Mouse (Mus musculus): ENCODE results near the gene Per2. TPM values are rescaled to one million over a fixed set of nuclear protein-coding genes. Genes with fewer than 3 reads are reported as not detected.

Per2 gene
- polyA plus RNA-seq, 1 experiment, result 18.1 TPM

- WGBS, result 48% methylated on average over 5 of the region's 5 CpGs
- no peaks in the 10 kb centered on the region for H3K27me3 ChIP-seq (ENCODE audit: control insufficient read depth, insufficient read depth, low read length)
- TF ChIP-seq CTCF (IDR thresholded peaks at IDR 0.05; ENCODE audit: borderline replicate concordance, insufficient read depth, low read depth, low read length) (no peak), POLR2A (IDR thresholded peaks at IDR 0.05; ENCODE audit: borderline replicate concordance, insufficient read depth, low read length) (no peak)
- H3K4me1 ChIP-seq (ENCODE audit: control insufficient read depth, insufficient read depth, low read length), result peaks cover 22% of the 10 kb centered on the region
- H3K4me3 ChIP-seq (replicated peaks; ENCODE audit: insufficient read depth, low read depth, low read length), result no peak overlapping the region
- no peak for DNase-seq
- no peak overlapping the region for H3K27ac ChIP-seq (ENCODE audit: insufficient read depth, low read length)
Observed at GRCm38 (mm10) chr1:91450851-91451250, 8.3 kb downstream of the Per2 start.

- Histone ChIP-seq H3K4me1 (ENCODE audit: control insufficient read depth, insufficient read depth, low read length) (peaks cover 15% of the 10 kb centered on the region), H3K27ac (ENCODE audit: insufficient read depth, low read length) (no peak overlapping the region), H3K27me3 (ENCODE audit: control insufficient read depth, insufficient read depth, low read length) (no peaks in the 10 kb centered on the region), H3K4me3 (replicated peaks; ENCODE audit: insufficient read depth, low read depth, low read length) (no peak overlapping the region)
- DNase-seq, result no peak
- WGBS, result 97% methylated on average over 10 of the region's 10 CpGs
- TF ChIP-seq POLR2A (IDR thresholded peaks at IDR 0.05; ENCODE audit: borderline replicate concordance, insufficient read depth, low read length), result no peak
- no peak for TF ChIP-seq CTCF (IDR thresholded peaks at IDR 0.05; ENCODE audit: borderline replicate concordance, insufficient read depth, low read depth, low read length)
Observed at GRCm38 (mm10) chr1:91448688-91449087, 10.4 kb downstream of the Per2 start.

GRCm38 (mm10) chr1:91446511-91446910 lies 12.6 kb downstream of the Per2 start:
- Histone ChIP-seq H3K27ac (ENCODE audit: insufficient read depth, low read length) (peak overlapping the region; percentile 33; the same call in 1 of the 2 replicates), H3K4me1 (ENCODE audit: control insufficient read depth, insufficient read depth, low read length) (peaks cover 5% of the 10 kb centered on the region; the same call in 1 of the 2 replicates), H3K27me3 (ENCODE audit: control insufficient read depth, insufficient read depth, low read length) (no peaks in the 10 kb centered on the region), H3K4me3 (replicated peaks; ENCODE audit: insufficient read depth, low read depth, low read length) (no peak overlapping the region)
- TF ChIP-seq POLR2A (IDR thresholded peaks at IDR 0.05; ENCODE audit: borderline replicate concordance, insufficient read depth, low read length) (no peak), CTCF (IDR thresholded peaks at IDR 0.05; ENCODE audit: borderline replicate concordance, insufficient read depth, low read depth, low read length) (no peak)
- WGBS, result 42% methylated on average over 4 of the region's 4 CpGs
- DNase-seq, result no peak

GRCm38 (mm10) chr1:91446060-91446459 lies 13.1 kb downstream of the Per2 start:
- no peak overlapping the region for H3K4me3 ChIP-seq (replicated peaks; ENCODE audit: insufficient read depth, low read depth, low read length)
- H3K27me3 ChIP-seq (ENCODE audit: control insufficient read depth, insufficient read depth, low read length), result no peaks in the 10 kb centered on the region
- 37% methylated on average over 8 of the region's 8 CpGs for WGBS
- DNase-seq, result no peak
- H3K4me1 ChIP-seq (ENCODE audit: control insufficient read depth, insufficient read depth, low read length), result 0 out of 2 replicates have a peak, but pooled peaks cover 5% of the 10 kb centered on the region
- no peak for TF ChIP-seq CTCF (IDR thresholded peaks at IDR 0.05; ENCODE audit: borderline replicate concordance, insufficient read depth, low read depth, low read length)
- TF ChIP-seq POLR2A (IDR thresholded peaks at IDR 0.05; ENCODE audit: borderline replicate concordance, insufficient read depth, low read length), result no peak
- peak overlapping the region; percentile 33; the same call in 1 of the 2 replicates for H3K27ac ChIP-seq (ENCODE audit: insufficient read depth, low read length)

- Histone ChIP-seq H3K4me1 (ENCODE audit: control insufficient read depth, insufficient read depth, low read length) (0 out of 2 replicates have a peak, but pooled peaks cover 5% of the 10 kb centered on the region), H3K27ac (ENCODE audit: insufficient read depth, low read length) (no peak overlapping the region), H3K4me3 (replicated peaks; ENCODE audit: insufficient read depth, low read depth, low read length) (no peak overlapping the region), H3K27me3 (ENCODE audit: control insufficient read depth, insufficient read depth, low read length) (no peaks in the 10 kb centered on the region)
- DNase-seq, result no peak
- 79% methylated on average over 17 of the region's 17 CpGs for WGBS
- TF ChIP-seq POLR2A (IDR thresholded peaks at IDR 0.05; ENCODE audit: borderline replicate concordance, insufficient read depth, low read length) (no peak), CTCF (IDR thresholded peaks at IDR 0.05; ENCODE audit: borderline replicate concordance, insufficient read depth, low read depth, low read length) (no peak)
Observed at GRCm38 (mm10) chr1:91444841-91445830, 14.0 kb downstream of the Per2 start.

GRCm38 (mm10) chr1:91442350-91442990 lies 16.7 kb downstream of the Per2 start:
- 59% methylated on average over 7 of the region's 7 CpGs for WGBS
- DNase-seq, result no peak
- H3K4me3 ChIP-seq (replicated peaks; ENCODE audit: insufficient read depth, low read depth, low read length), result no peak overlapping the region
- no peaks in the 10 kb centered on the region for H3K27me3 ChIP-seq (ENCODE audit: control insufficient read depth, insufficient read depth, low read length)
- 0 out of 2 replicates have a peak, but pooled peaks cover 5% of the 10 kb centered on the region for H3K4me1 ChIP-seq (ENCODE audit: control insufficient read depth, insufficient read depth, low read length)
- H3K27ac ChIP-seq (ENCODE audit: insufficient read depth, low read length), result no peak overlapping the region
- TF ChIP-seq POLR2A (IDR thresholded peaks at IDR 0.05; ENCODE audit: borderline replicate concordance, insufficient read depth, low read length) (no peak), CTCF (IDR thresholded peaks at IDR 0.05; ENCODE audit: borderline replicate concordance, insufficient read depth, low read depth, low read length) (no peak)

- H3K4me3 ChIP-seq (replicated peaks; ENCODE audit: insufficient read depth, low read depth, low read length), result no peak overlapping the region
- no peak for TF ChIP-seq POLR2A (IDR thresholded peaks at IDR 0.05; ENCODE audit: borderline replicate concordance, insufficient read depth, low read length)
- TF ChIP-seq CTCF (IDR thresholded peaks at IDR 0.05; ENCODE audit: borderline replicate concordance, insufficient read depth, low read depth, low read length), result no peak
- no peak overlapping the region for H3K27ac ChIP-seq (ENCODE audit: insufficient read depth, low read length)
- H3K4me1 ChIP-seq (ENCODE audit: control insufficient read depth, insufficient read depth, low read length), result 0 out of 2 replicates have a peak, but pooled peaks cover 5% of the 10 kb centered on the region
- 96% methylated on average over 3 of the region's 3 CpGs for WGBS
- H3K27me3 ChIP-seq (ENCODE audit: control insufficient read depth, insufficient read depth, low read length), result no peaks in the 10 kb centered on the region
- DNase-seq, result no peak
Observed at GRCm38 (mm10) chr1:91441855-91442254, 17.3 kb downstream of the Per2 start.

All from cerebellum, adult 2 months (tissue).